Mouse (Mus musculus): Measurements from ENCODE around the gene Pipox. TPM values are rescaled to one million over a fixed set of nuclear protein-coding genes. Genes with fewer than 3 reads are reported as not detected.

The Pipox gene
- polyA plus RNA-seq, 1 experiment from 2014 or later = 6.2 TPM

- Histone ChIP-seq H3K36me3 (ENCODE audit: control insufficient read depth, insufficient read depth, low read length) (no peaks in the 10 kb centered on the region), H3K4me3 (ENCODE audit: low read length) (no peak overlapping the region), H3K9ac (ENCODE audit: low read depth, low read length) (no peak overlapping the region), H3K27me3 (ENCODE audit: control insufficient read depth, insufficient read depth, low read length) (peaks cover 51% of the 10 kb centered on the region), H3K27ac (ENCODE audit: low read depth, low read length) (no peak overlapping the region), H3K9me3 (ENCODE audit: control insufficient read depth, low read length) (no peaks in the 10 kb centered on the region), H3K4me2 (replicated peaks; ENCODE audit: low read depth, low read length) (no peak overlapping the region), H3K4me1 (ENCODE audit: control insufficient read depth, insufficient read depth, low read length) (no peaks in the 10 kb centered on the region)
- no peak for ATAC-seq (ENCODE audit: low FRiP score, low TSS enrichment)
- WGBS = 28% methylated on average over 6 of the region's 6 CpGs
Observed at GRCm38 (mm10) chr11:77913505-77913904, 19.6 kb upstream of the Pipox start.

- 27% methylated on average over 6 of the region's 6 CpGs for WGBS
- Histone ChIP-seq H3K36me3 (ENCODE audit: control insufficient read depth, insufficient read depth, low read length) (no peaks in the 10 kb centered on the region), H3K4me3 (ENCODE audit: low read length) (no peak overlapping the region), H3K27ac (ENCODE audit: low read depth, low read length) (no peak overlapping the region), H3K9ac (ENCODE audit: low read depth, low read length) (no peak overlapping the region), H3K27me3 (ENCODE audit: control insufficient read depth, insufficient read depth, low read length) (peaks cover 26% of the 10 kb centered on the region), H3K4me2 (replicated peaks; ENCODE audit: low read depth, low read length) (no peak overlapping the region), H3K4me1 (ENCODE audit: control insufficient read depth, insufficient read depth, low read length) (peaks cover 3% of the 10 kb centered on the region; the same call in 1 of the 2 replicates), H3K9me3 (ENCODE audit: control insufficient read depth, low read length) (no peaks in the 10 kb centered on the region)
- ATAC-seq (ENCODE audit: low FRiP score, low TSS enrichment) = no peak
Observed at GRCm38 (mm10) chr11:77909776-77910175, 15.9 kb upstream of the Pipox start.

GRCm38 (mm10) chr11:77909376-77909775 is 15.5 kb upstream of the Pipox start:
- peaks cover 3% of the 10 kb centered on the region; the same call in 1 of the 2 replicates for H3K4me1 ChIP-seq (ENCODE audit: control insufficient read depth, insufficient read depth, low read length)
- no peaks in the 10 kb centered on the region for H3K9me3 ChIP-seq (ENCODE audit: control insufficient read depth, low read length)
- no peaks in the 10 kb centered on the region for H3K36me3 ChIP-seq (ENCODE audit: control insufficient read depth, insufficient read depth, low read length)
- H3K9ac ChIP-seq (ENCODE audit: low read depth, low read length) = no peak overlapping the region
- H3K4me2 ChIP-seq (replicated peaks; ENCODE audit: low read depth, low read length) = no peak overlapping the region
- no peak overlapping the region for H3K4me3 ChIP-seq (ENCODE audit: low read length)
- 17% methylated on average over 5 of the region's 5 CpGs for WGBS
- H3K27me3 ChIP-seq (ENCODE audit: control insufficient read depth, insufficient read depth, low read length) = peaks cover 22% of the 10 kb centered on the region
- no peak overlapping the region for H3K27ac ChIP-seq (ENCODE audit: low read depth, low read length)
- no peak for ATAC-seq (ENCODE audit: low FRiP score, low TSS enrichment)

- Histone ChIP-seq H3K27ac (ENCODE audit: low read depth, low read length) (no peak overlapping the region), H3K9ac (ENCODE audit: low read depth, low read length) (no peak overlapping the region), H3K36me3 (ENCODE audit: control insufficient read depth, insufficient read depth, low read length) (no peaks in the 10 kb centered on the region), H3K4me3 (ENCODE audit: low read length) (no peak overlapping the region), H3K9me3 (ENCODE audit: control insufficient read depth, low read length) (no peaks in the 10 kb centered on the region), H3K27me3 (ENCODE audit: control insufficient read depth, insufficient read depth, low read length) (peaks cover 13% of the 10 kb centered on the region), H3K4me2 (replicated peaks; ENCODE audit: low read depth, low read length) (no peak overlapping the region), H3K4me1 (ENCODE audit: control insufficient read depth, insufficient read depth, low read length) (peaks cover 3% of the 10 kb centered on the region; the same call in 1 of the 2 replicates)
- ATAC-seq (ENCODE audit: low FRiP score, low TSS enrichment) = no peak
- 70% methylated on average over 4 of the region's 4 CpGs for WGBS
Observed at GRCm38 (mm10) chr11:77908468-77908867, 14.6 kb upstream of the Pipox start.

GRCm38 (mm10) chr11:77906747-77907174 is 12.9 kb upstream of the Pipox start:
- Histone ChIP-seq H3K9me3 (ENCODE audit: control insufficient read depth, low read length) (no peaks in the 10 kb centered on the region), H3K27me3 (ENCODE audit: control insufficient read depth, insufficient read depth, low read length) (peaks cover 4% of the 10 kb centered on the region), H3K9ac (ENCODE audit: low read depth, low read length) (no peak overlapping the region), H3K27ac (ENCODE audit: low read depth, low read length) (no peak overlapping the region), H3K36me3 (ENCODE audit: control insufficient read depth, insufficient read depth, low read length) (no peaks in the 10 kb centered on the region), H3K4me2 (replicated peaks; ENCODE audit: low read depth, low read length) (peak overlapping the region; percentile 17; the same call in 1 of the 2 replicates), H3K4me3 (ENCODE audit: low read length) (no peak overlapping the region), H3K4me1 (ENCODE audit: control insufficient read depth, insufficient read depth, low read length) (peaks cover 4% of the 10 kb centered on the region; the same call in 1 of the 2 replicates)
- 15% methylated on average over 9 of the region's 9 CpGs for WGBS
- ATAC-seq (ENCODE audit: low FRiP score, low TSS enrichment) = no peak

GRCm38 (mm10) chr11:77906097-77906687 is 12.3 kb upstream of the Pipox start:
- Histone ChIP-seq H3K9me3 (ENCODE audit: control insufficient read depth, low read length) (no peaks in the 10 kb centered on the region), H3K4me1 (ENCODE audit: control insufficient read depth, insufficient read depth, low read length) (peaks cover 6% of the 10 kb centered on the region; the same call in 1 of the 2 replicates), H3K27me3 (ENCODE audit: control insufficient read depth, insufficient read depth, low read length) (peaks cover 4% of the 10 kb centered on the region), H3K27ac (ENCODE audit: low read depth, low read length) (no peak overlapping the region), H3K9ac (ENCODE audit: low read depth, low read length) (no peak overlapping the region), H3K4me2 (replicated peaks; ENCODE audit: low read depth, low read length) (no peak overlapping the region), H3K4me3 (ENCODE audit: low read length) (no peak overlapping the region), H3K36me3 (ENCODE audit: control insufficient read depth, insufficient read depth, low read length) (no peaks in the 10 kb centered on the region)
- WGBS = 55% methylated on average over 19 of the region's 19 CpGs
- ATAC-seq (ENCODE audit: low FRiP score, low TSS enrichment) = no peak

- Histone ChIP-seq H3K36me3 (ENCODE audit: control insufficient read depth, insufficient read depth, low read length) (no peaks in the 10 kb centered on the region), H3K9me3 (ENCODE audit: control insufficient read depth, low read length) (0 out of 2 replicates have a peak, but pooled peaks cover 2% of the 10 kb centered on the region), H3K9ac (ENCODE audit: low read depth, low read length) (no peak overlapping the region), H3K27me3 (ENCODE audit: control insufficient read depth, insufficient read depth, low read length) (peaks cover 2% of the 10 kb centered on the region), H3K4me2 (replicated peaks; ENCODE audit: low read depth, low read length) (no peak overlapping the region), H3K4me3 (ENCODE audit: low read length) (no peak overlapping the region), H3K4me1 (ENCODE audit: control insufficient read depth, insufficient read depth, low read length) (peaks cover 6% of the 10 kb centered on the region; the same call in 1 of the 2 replicates), H3K27ac (ENCODE audit: low read depth, low read length) (no peak overlapping the region)
- WGBS = 43% methylated on average over 1 of the region's 1 CpGs
- no peak for ATAC-seq (ENCODE audit: low FRiP score, low TSS enrichment)
Observed at GRCm38 (mm10) chr11:77904707-77905106, 10.8 kb upstream of the Pipox start.

GRCm38 (mm10) chr11:77903761-77904160 is 9.9 kb upstream of the Pipox start:
- Histone ChIP-seq H3K36me3 (ENCODE audit: control insufficient read depth, insufficient read depth, low read length) (no peaks in the 10 kb centered on the region), H3K4me1 (ENCODE audit: control insufficient read depth, insufficient read depth, low read length) (peaks cover 6% of the 10 kb centered on the region; the same call in 1 of the 2 replicates), H3K4me2 (replicated peaks; ENCODE audit: low read depth, low read length) (no peak overlapping the region), H3K27ac (ENCODE audit: low read depth, low read length) (no peak overlapping the region), H3K27me3 (ENCODE audit: control insufficient read depth, insufficient read depth, low read length) (peaks cover 4% of the 10 kb centered on the region), H3K9me3 (ENCODE audit: control insufficient read depth, low read length) (0 out of 2 replicates have a peak, but pooled peaks cover 2% of the 10 kb centered on the region), H3K4me3 (ENCODE audit: low read length) (no peak overlapping the region), H3K9ac (ENCODE audit: low read depth, low read length) (no peak overlapping the region)
- ATAC-seq (ENCODE audit: low FRiP score, low TSS enrichment) = no peak
- 33% methylated on average over 3 of the region's 3 CpGs for whole genome bisulfite sequencing

- ATAC-seq (ENCODE audit: low FRiP score, low TSS enrichment) = no peak
- Histone ChIP-seq H3K27ac (ENCODE audit: low read depth, low read length) (no peak overlapping the region), H3K9ac (ENCODE audit: low read depth, low read length) (no peak overlapping the region), H3K36me3 (ENCODE audit: control insufficient read depth, insufficient read depth, low read length) (no peaks in the 10 kb centered on the region), H3K4me1 (ENCODE audit: control insufficient read depth, insufficient read depth, low read length) (peaks cover 4% of the 10 kb centered on the region; the same call in 1 of the 2 replicates), H3K4me3 (ENCODE audit: low read length) (no peak overlapping the region), H3K27me3 (ENCODE audit: control insufficient read depth, insufficient read depth, low read length) (peaks cover 17% of the 10 kb centered on the region), H3K4me2 (replicated peaks; ENCODE audit: low read depth, low read length) (no peak overlapping the region), H3K9me3 (ENCODE audit: control insufficient read depth, low read length) (0 out of 2 replicates have a peak, but pooled peaks cover 2% of the 10 kb centered on the region)
- WGBS = 45% methylated on average over 8 of the region's 8 CpGs
Observed at GRCm38 (mm10) chr11:77901775-77902355, 8.0 kb upstream of the Pipox start.
